Mouse (Mus musculus) liver, adult 2 months (tissue): ENCODE measurements around the gene Fbxo6. TPM values are rescaled to one million over a fixed set of nuclear protein-coding genes. Genes with fewer than 3 reads are reported as not detected.

Experiments used
- DNase-seq: peaks from one replicate; pipeline ENCODE4 v3.0.0-alpha.2; 2011; ENCODE audit warnings: low read depth, low spot score; ENCODE audit errors: extremely low read depth
- H3K27ac ChIP-seq: fragments of 200-500 bp; replicated peaks from 2 replicates; pipeline ENCODE4 v1.5.1; 2012; ENCODE audit warnings: low read depth, mild to moderate bottlenecking, control low read depth, inconsistent platforms, low read length; ENCODE audit not compliant: insufficient read depth
- H3K27me3 ChIP-seq: fragments of 200-500 bp; 2 replicates; pipeline ENCODE4 v1.6.1; 2012; ENCODE audit warnings: mild to moderate bottlenecking, moderate library complexity, low read length, inconsistent platforms; ENCODE audit not compliant: control insufficient read depth, insufficient read depth
- H3K36me3 ChIP-seq: fragments of 200-500 bp; 2 replicates; pipeline ENCODE4 v1.6.1; 2012; ENCODE audit warnings: low read length, inconsistent platforms; ENCODE audit not compliant: control insufficient read depth, insufficient read depth
- H3K4me1 ChIP-seq: fragments of 200-500 bp; 2 replicates; pipeline ENCODE4 v1.6.1; 2011; ENCODE audit warnings: low read length; ENCODE audit not compliant: control insufficient read depth, insufficient read depth
- H3K4me3 ChIP-seq: fragments of 200-500 bp; 2 replicates; pipeline ENCODE4 v1.5.1; 2011; ENCODE audit warnings: low read depth, mild to moderate bottlenecking, control low read depth, low read length, moderate library complexity; ENCODE audit not compliant: insufficient read depth
- H3K79me2 ChIP-seq: fragments of 200-500 bp; 2 replicates; pipeline ENCODE4 v1.6.1; 2012; ENCODE audit warnings: inconsistent platforms, mild to moderate bottlenecking, low read length, moderate library complexity; ENCODE audit not compliant: control insufficient read depth, insufficient read depth
- H3K9ac ChIP-seq: fragments of 200-500 bp; 2 replicates; pipeline ENCODE4 v1.6.1; 2012; ENCODE audit warnings: low read depth, mild to moderate bottlenecking, control low read depth, inconsistent platforms, low read length
- CTCF ChIP-seq: fragments of 200-500 bp; IDR thresholded peaks from 2 replicates; pipeline ENCODE4 v1.5.1; 2011; ENCODE audit warnings: low read depth, low read length, control low read depth
- POLR2A ChIP-seq: fragments of 200-500 bp; IDR thresholded peaks from 2 replicates; pipeline ENCODE4 v1.6.1; 2011; ENCODE audit warnings: low read length, control low read depth; ENCODE audit not compliant: insufficient read depth; ENCODE audit errors: extremely low read depth
- WGBS: fragments of 180-500 bp; shearing (Covaris S2); methylation state at CpG from one replicate; pipeline ENCODE4 v1.1.7; 2018; 5-methylcytosine and 5-hydroxymethylcytosine counted together
- polyA plus RNA-seq: library from polyadenylated mRNA; depleted of rRNA; stranded (reverse); fragments of >200 nt; gene quantifications from 2 replicates; pipeline ENCODE4 v1.2.3, GENCODE M21; 2012
- total RNA-seq: library from RNA; depleted of rRNA; stranded (reverse); fragments of >200 nt; gene quantifications from 2 replicates; pipeline ENCODE4 v1.2.3, GENCODE M21; 2014

Fbxo6 gene
- total and polyA plus RNA-seq, 2 experiments = 38.7 to 91.9 TPM

GRCm38 (mm10) chr4:148150953-148151266 is 1.0 kb downstream of the Fbxo6 start:
- WGBS = 1% methylated on average over 3 of the region's 3 CpGs
- H3K27me3 ChIP-seq = no peaks in the 10 kb centered on the region
- H3K36me3 ChIP-seq = peaks cover 1% of the 10 kb centered on the region; the same call in 1 of the 2 replicates
- H3K79me2 ChIP-seq = no peaks in the 10 kb centered on the region
- no peak overlapping the region for H3K4me3 ChIP-seq
- DNase-seq = peak; percentile 90
- no peak overlapping the region for H3K9ac ChIP-seq
- peak overlapping the region; percentile 86 for H3K27ac ChIP-seq
- TF ChIP-seq POLR2A (no peak), CTCF (no peak)
- H3K4me1 ChIP-seq = peaks cover 18% of the 10 kb centered on the region

GRCm38 (mm10) chr4:148150242-148150641 is 1.7 kb downstream of the Fbxo6 start:
- peaks cover 6% of the 10 kb centered on the region; the same call in 1 of the 2 replicates for H3K36me3 ChIP-seq
- 51% methylated on average over 7 of the region's 7 CpGs for WGBS
- peaks cover 18% of the 10 kb centered on the region for H3K4me1 ChIP-seq
- no peaks in the 10 kb centered on the region for H3K27me3 ChIP-seq
- peak overlapping the region; percentile 86 for H3K27ac ChIP-seq
- peak; percentile 24 for DNase-seq
- no peaks in the 10 kb centered on the region for H3K79me2 ChIP-seq
- TF ChIP-seq CTCF = no peak
- no peak for TF ChIP-seq POLR2A
- H3K9ac ChIP-seq = peak overlapping the region; percentile 28; the same call in 1 of the 2 replicates
- no peak overlapping the region for H3K4me3 ChIP-seq

GRCm38 (mm10) chr4:148149540-148149939 is 2.4 kb downstream of the Fbxo6 start:
- 48% methylated on average over 12 of the region's 12 CpGs for WGBS
- DNase-seq = peak; percentile 59
- Histone ChIP-seq H3K79me2 (no peaks in the 10 kb centered on the region), H3K9ac (no peak overlapping the region), H3K4me1 (peaks cover 18% of the 10 kb centered on the region), H3K4me3 (no peak overlapping the region), H3K36me3 (peaks cover 6% of the 10 kb centered on the region; the same call in 1 of the 2 replicates), H3K27ac (peak overlapping the region; percentile 19; the same call in 1 of the 2 replicates), H3K27me3 (no peaks in the 10 kb centered on the region)
- no peak for TF ChIP-seq CTCF
- TF ChIP-seq POLR2A = no peak

DNA sequence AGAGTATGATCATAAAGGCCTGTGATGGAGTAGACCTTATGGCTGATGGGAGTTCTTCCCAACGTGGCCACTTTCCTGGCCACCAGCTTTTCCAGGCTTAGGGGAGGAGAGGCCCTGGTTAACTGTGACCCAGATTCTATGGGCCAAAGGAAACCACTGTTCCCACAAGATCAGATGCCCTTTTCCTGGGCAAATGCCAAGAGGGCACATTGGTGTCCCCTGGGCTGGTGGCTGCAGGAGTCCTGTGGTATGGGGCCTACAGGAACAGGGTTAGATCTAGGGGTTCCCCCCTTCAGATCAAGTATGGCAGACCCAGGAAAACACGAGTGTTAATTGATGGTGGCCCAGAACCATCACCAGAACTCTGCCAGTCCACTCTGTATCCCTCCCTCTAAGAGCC is 4.2 kb downstream of the Fbxo6 start:
- no peak for TF ChIP-seq CTCF
- no peak for TF ChIP-seq POLR2A
- Histone ChIP-seq H3K27me3 (no peaks in the 10 kb centered on the region), H3K36me3 (peaks cover 6% of the 10 kb centered on the region; the same call in 1 of the 2 replicates), H3K27ac (peak overlapping the region; percentile 24), H3K4me3 (no peak overlapping the region), H3K79me2 (no peaks in the 10 kb centered on the region), H3K9ac (no peak overlapping the region), H3K4me1 (peaks cover 27% of the 10 kb centered on the region)
- WGBS = 53% methylated on average over 2 of the region's 2 CpGs
- peak; percentile 82 for DNase-seq

DNA sequence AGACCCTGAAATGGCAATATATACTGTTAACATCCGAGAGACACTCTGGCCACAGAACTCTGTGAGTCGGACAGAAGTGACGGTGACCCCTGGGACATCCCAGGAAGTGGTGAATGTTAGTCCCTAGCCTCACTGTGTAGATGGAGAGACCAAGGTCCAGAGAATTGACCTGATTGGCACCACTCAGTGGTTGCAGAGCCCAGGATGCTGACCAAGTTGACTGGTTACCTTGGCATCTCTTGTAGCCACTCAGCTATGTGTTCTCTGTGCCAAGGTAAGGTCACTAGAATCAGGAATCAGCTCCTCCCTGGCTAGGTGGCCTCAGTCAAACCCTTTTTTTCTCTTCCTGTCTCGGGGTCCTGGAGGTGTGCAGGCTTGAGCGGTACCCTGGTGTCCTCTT is 8.2 kb downstream of the Fbxo6 start:
- Histone ChIP-seq H3K79me2 (peaks cover 4% of the 10 kb centered on the region; the same call in 1 of the 2 replicates), H3K27me3 (no peaks in the 10 kb centered on the region), H3K4me3 (no peak overlapping the region), H3K36me3 (peaks cover 6% of the 10 kb centered on the region; the same call in 1 of the 2 replicates), H3K9ac (no peak overlapping the region), H3K4me1 (peaks cover 21% of the 10 kb centered on the region), H3K27ac (peak overlapping the region; percentile 24; the same call in 1 of the 2 replicates)
- 22% methylated on average over 5 of the region's 5 CpGs for WGBS
- peak; percentile 97 for DNase-seq
- no peak for TF ChIP-seq CTCF
- no peak for TF ChIP-seq POLR2A
